In the genomic region with DNA sequence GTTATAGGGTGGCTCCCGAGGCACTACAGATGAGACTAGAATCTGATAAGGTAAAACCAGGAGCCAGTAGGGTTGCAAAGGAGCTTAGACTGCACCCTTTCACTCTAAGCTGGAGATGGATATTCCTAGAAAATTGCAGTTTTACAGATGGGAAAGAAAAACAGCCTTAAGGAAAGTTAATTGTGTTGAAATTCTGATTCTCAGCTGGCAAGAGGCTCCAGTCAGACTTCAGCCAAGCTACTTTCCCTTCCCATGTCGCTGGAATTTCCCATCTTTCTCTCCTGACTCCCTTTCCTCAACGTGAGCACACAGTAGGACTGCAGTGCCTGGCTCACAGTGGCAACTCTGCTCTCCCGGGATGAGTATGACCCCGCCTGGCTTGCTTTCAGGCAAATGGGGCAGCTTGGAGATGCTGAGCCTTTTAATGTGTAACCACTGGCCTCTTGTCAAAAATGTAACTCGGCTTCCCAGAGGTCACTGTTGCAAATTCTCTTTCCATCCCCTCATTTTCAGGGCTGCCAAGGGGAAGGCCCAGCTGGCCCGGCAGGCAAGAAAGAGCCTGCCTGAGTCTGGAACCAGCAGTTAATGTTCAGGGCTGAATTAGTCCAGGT, we compare ENCODE assay signal across 9 mouse cellular contexts. TPM values are rescaled to one million over a fixed set of nuclear protein-coding genes. Genes with fewer than 3 reads are reported as not detected.
DNase-seq lines count a peak whose midpoint lies in the region; ATAC-seq and TF ChIP-seq lines count a peak whose summit lies in the region.
"Had no signal": no experiment of that assay in that cellular context is flagged by ENCODE, and none has a peak within 500 bp of the region (broad histone marks: within the 10 kb centered on the region; RNA-seq: fewer than 3 reads in every experiment).

No protein-coding gene starts in this region.

- no peak overlapping the region for H3K9ac ChIP-seq in hindbrain, postnatal 0 days (replicated peaks; ENCODE audit: low read length)
- H3K9ac ChIP-seq in hindbrain, embryonic 16.5 days (ENCODE audit: low read depth, low read length) = no peak overlapping the region
- H3K9ac ChIP-seq in heart, postnatal 0 days (replicated peaks; ENCODE audit: low read depth, low read length) = no peak overlapping the region
- no peak overlapping the region for H3K9ac ChIP-seq in lung, embryonic 16.5 days (ENCODE audit: low read length)
- H3K9ac ChIP-seq: forebrain, embryonic 13.5 days had no signal

- WGBS in hindbrain, postnatal 0 days = 40% methylated on average over 7 of the region's 7 CpGs
- WGBS in hindbrain, embryonic 16.5 days = 55% methylated on average over 7 of the region's 7 CpGs
- 41% methylated on average over 7 of the region's 7 CpGs for WGBS in heart, postnatal 0 days
- WGBS in lung, embryonic 16.5 days = 26% methylated on average over 7 of the region's 7 CpGs
- 67% methylated on average over 7 of the region's 7 CpGs for WGBS in forebrain, embryonic 10.5 days

- no peak for ATAC-seq in hindbrain, postnatal 0 days
- no peak for ATAC-seq in hindbrain, embryonic 16.5 days
- no peak for ATAC-seq in heart, postnatal 0 days (ENCODE audit: insufficient read depth, low read depth)
- peak; percentile 79 for ATAC-seq in lung, embryonic 16.5 days (ENCODE audit: low read depth)
- ATAC-seq: forebrain, embryonic 13.5 days had no signal

- H3K4me1 ChIP-seq in hindbrain, postnatal 0 days (ENCODE audit: insufficient read depth, low read length) = no peaks in the 10 kb centered on the region
- H3K4me1 ChIP-seq in hindbrain, embryonic 16.5 days (ENCODE audit: control insufficient read depth, insufficient read depth, low read depth, low read length) = no peaks in the 10 kb centered on the region
- peaks cover 2% of the 10 kb centered on the region; the same call in 1 of the 2 replicates for H3K4me1 ChIP-seq in heart, postnatal 0 days (ENCODE audit: control insufficient read depth, insufficient read depth)
- peaks cover 10% of the 10 kb centered on the region; the same call in 1 of the 2 replicates for H3K4me1 ChIP-seq in lung, embryonic 16.5 days (replicated peaks; ENCODE audit: control insufficient read depth, insufficient read depth, low read length)
- H3K4me1 ChIP-seq in forebrain, embryonic 10.5 days = no peaks in the 10 kb centered on the region
- H3K4me1 ChIP-seq: forebrain, embryonic 13.5 days had no signal

- no peaks in the 10 kb centered on the region for H3K36me3 ChIP-seq in hindbrain, postnatal 0 days (ENCODE audit: insufficient read depth, low read length)
- H3K36me3 ChIP-seq in hindbrain, embryonic 16.5 days (ENCODE audit: control insufficient read depth, insufficient read depth, low read length) = no peaks in the 10 kb centered on the region
- no peaks in the 10 kb centered on the region for H3K36me3 ChIP-seq in heart, postnatal 0 days (replicated peaks; ENCODE audit: control insufficient read depth, insufficient read depth, low read length)
- no peaks in the 10 kb centered on the region for H3K36me3 ChIP-seq in lung, embryonic 16.5 days (ENCODE audit: control insufficient read depth, insufficient read depth, low read length)
- H3K36me3 ChIP-seq in forebrain, embryonic 10.5 days (replicated peaks) = no peaks in the 10 kb centered on the region

- H3K4me3 ChIP-seq in hindbrain, postnatal 0 days (ENCODE audit: low read length) = no peak overlapping the region
- H3K4me3 ChIP-seq in hindbrain, embryonic 16.5 days (ENCODE audit: low read length) = no peak overlapping the region
- H3K4me3 ChIP-seq in heart, postnatal 0 days (ENCODE audit: low read depth, low read length) = no peak overlapping the region
- no peak overlapping the region for H3K4me3 ChIP-seq in lung, embryonic 16.5 days (ENCODE audit: low read length)
- H3K4me3 ChIP-seq in forebrain, embryonic 10.5 days = no peak overlapping the region
- H3K4me3 ChIP-seq: forebrain, embryonic 13.5 days had no signal

- H3K27ac ChIP-seq in hindbrain, postnatal 0 days = no peak overlapping the region
- H3K27ac ChIP-seq in hindbrain, embryonic 16.5 days (ENCODE audit: low read depth, low read length) = no peak overlapping the region
- H3K27ac ChIP-seq in heart, postnatal 0 days (ENCODE audit: low read depth) = peak overlapping the region; percentile 30; the same call in 1 of the 2 replicates
- peak overlapping the region; percentile 65; the same call in 1 of the 2 replicates for H3K27ac ChIP-seq in lung, embryonic 16.5 days (ENCODE audit: low read length)
- H3K27ac ChIP-seq in forebrain, embryonic 10.5 days = no peak overlapping the region
- H3K27ac ChIP-seq: forebrain, embryonic 13.5 days had no signal

- no peak for TF ChIP-seq CTCF in hindbrain, postnatal 0 days (IDR thresholded peaks at IDR 0.05; ENCODE audit: low read depth)
- TF ChIP-seq CTCF in heart, postnatal 0 days (IDR thresholded peaks at IDR 0.05; ENCODE audit: low read depth) = no peak

- no peak overlapping the region for H3K4me2 ChIP-seq in hindbrain, postnatal 0 days (ENCODE audit: low read depth, low read length)
- no peak overlapping the region for H3K4me2 ChIP-seq in hindbrain, embryonic 16.5 days (ENCODE audit: low read length)
- H3K4me2 ChIP-seq in heart, postnatal 0 days (ENCODE audit: low read depth, low read length) = no peak overlapping the region
- H3K4me2 ChIP-seq in lung, embryonic 16.5 days (ENCODE audit: low read depth, low read length) = no peak overlapping the region
- H3K4me2 ChIP-seq: forebrain, embryonic 13.5 days had no signal

- no peaks in the 10 kb centered on the region for H3K9me3 ChIP-seq in hindbrain, postnatal 0 days (ENCODE audit: low read length)
- peaks cover 3% of the 10 kb centered on the region for H3K9me3 ChIP-seq in hindbrain, embryonic 16.5 days (ENCODE audit: control insufficient read depth, low read length)
- peaks cover 7% of the 10 kb centered on the region for H3K9me3 ChIP-seq in heart, postnatal 0 days (replicated peaks; ENCODE audit: control insufficient read depth, low read length)
- peaks cover 3% of the 10 kb centered on the region for H3K9me3 ChIP-seq in lung, embryonic 16.5 days (ENCODE audit: control insufficient read depth, low read length)
- H3K9me3 ChIP-seq in forebrain, embryonic 10.5 days = no peaks in the 10 kb centered on the region

- peak; percentile 54 for DNase-seq in hindbrain, postnatal 0 days (ENCODE audit: low spot score)
- DNase-seq in adipocyte (ENCODE audit: low spot score) = peak; percentile 90
- DNase-seq in heart, postnatal 0 days (ENCODE audit: low spot score) = peak; percentile 56
- DNase-seq in MN1 (ENCODE audit: low spot score) = no peak
- no peak for DNase-seq in retina, embryonic 14.5 days (ENCODE audit: low spot score)
- DNase-seq in forebrain, embryonic 10.5 days (ENCODE audit: extremely low spot score, low spot score) = no peak

- no peak for TF ChIP-seq EP300 in heart, postnatal 0 days (IDR thresholded peaks at IDR 0.05; ENCODE audit: low read depth)

- H3K27me3 ChIP-seq in hindbrain, postnatal 0 days (ENCODE audit: insufficient read depth, low read length) = no peaks in the 10 kb centered on the region
- no peaks in the 10 kb centered on the region for H3K27me3 ChIP-seq in hindbrain, embryonic 16.5 days (replicated peaks; ENCODE audit: control insufficient read depth, insufficient read depth, low read length)
- no peaks in the 10 kb centered on the region for H3K27me3 ChIP-seq in heart, postnatal 0 days (ENCODE audit: control insufficient read depth, insufficient read depth, low read length)
- H3K27me3 ChIP-seq in lung, embryonic 16.5 days (ENCODE audit: control insufficient read depth, insufficient read depth, low read depth, low read length) = no peaks in the 10 kb centered on the region; the same call in 1 of the 2 replicates
- H3K27me3 ChIP-seq in forebrain, embryonic 10.5 days (ENCODE audit: poor library complexity, severe bottlenecking) = 0 out of 2 replicates have a peak, but pooled peaks cover 5% of the 10 kb centered on the region
- H3K27me3 ChIP-seq: forebrain, embryonic 13.5 days had no signal

RNA-seq across cellular contexts. Expression of a gene that starts 6.9 kb away (rescaled TPM):
- total RNA-seq in hindbrain, postnatal 0 days (2014; rRNA removed) = 2.0 and 3.2 TPM in 2 replicates
- 1.7 and 1.8 TPM in 2 replicates for polyA plus RNA-seq in hindbrain, postnatal 0 days (2015; fragmentation: Nextera tagmentation; extraction: Ambion mirVana)
- 2.6 and 4.2 TPM in 2 replicates for polyA plus RNA-seq in hindbrain, embryonic 16.5 days (2015; fragmentation: Nextera tagmentation; extraction: Ambion mirVana)
- 11.6 and 13.4 TPM in 2 replicates for total RNA-seq in heart, postnatal 0 days (2014; rRNA removed; ENCODE audit: low replicate concordance)
- polyA plus RNA-seq in heart, postnatal 0 days (2015; fragmentation: Nextera tagmentation; extraction: Ambion mirVana) = 4.6 TPM in 2 replicates
- polyA plus RNA-seq in lung, embryonic 16.5 days (2015; fragmentation: Nextera tagmentation; extraction: Ambion mirVana) = 16.4 and 16.7 TPM in 2 replicates
- polyA plus RNA-seq in forebrain, embryonic 10.5 days (2016; fragmentation: Nextera tagmentation; extraction: Ambion mirVana) = 2.8 and 3.3 TPM in 2 replicates

Comparison
In these comparisons a context has a peak if more than half of its experiments do, and no peak if none do; other contexts are left out.
1. DNase-seq: peak in hindbrain, postnatal 0 days (single experiment), adipocyte (single experiment) and heart, postnatal 0 days (single experiment); none in MN1 (single experiment), retina, embryonic 14.5 days (single experiment) and forebrain, embryonic 10.5 days (single experiment).
2. H3K27ac ChIP-seq: peak in heart, postnatal 0 days (single experiment) and lung, embryonic 16.5 days (single experiment); none in hindbrain, postnatal 0 days (single experiment), hindbrain, embryonic 16.5 days (single experiment) and forebrain, embryonic 10.5 days (single experiment).